Mouse (Mus musculus) midbrain, embryonic 15.5 days (tissue): ENCODE data around the gene Trip10. TPM values are rescaled to one million over a fixed set of nuclear protein-coding genes. Genes with fewer than 3 reads are reported as not detected.

Experiments used
- ATAC-seq: fragments of 200-750 bp; cut with Nextera tagmentation; replicated peaks from 2 replicates; pipeline ENCODE4 v1.8.0; 2017; ENCODE audit warnings: moderate TSS enrichment
- H3K27ac ChIP-seq: fragments of 300-500 bp; sonication (generic); 2 replicates; pipeline ENCODE4 v1.5.1; 2015; ENCODE audit warnings: mild to moderate bottlenecking, inconsistent platforms
- H3K27me3 ChIP-seq: fragments of 300-500 bp; sonication (generic); replicated peaks from 2 replicates; pipeline ENCODE4 v1.6.1; 2015; ENCODE audit warnings: inconsistent platforms
- H3K36me3 ChIP-seq: fragments of 300-500 bp; sonication (generic); replicated peaks from 2 replicates; pipeline ENCODE4 v1.6.1; 2015; ENCODE audit warnings: inconsistent platforms
- H3K4me1 ChIP-seq: fragments of 300-500 bp; sonication (generic); 2 replicates; pipeline ENCODE4 v1.6.1; 2015; ENCODE audit warnings: inconsistent platforms
- H3K4me2 ChIP-seq: fragments of 300-500 bp; sonication (generic); 2 replicates; pipeline ENCODE4 v1.6.1; 2015; ENCODE audit warnings: inconsistent platforms, mild to moderate bottlenecking, moderate library complexity
- H3K4me3 ChIP-seq: fragments of 300-500 bp; sonication (generic); 2 replicates; pipeline ENCODE4 v1.5.1; 2015; ENCODE audit warnings: mild to moderate bottlenecking, inconsistent platforms
- H3K9ac ChIP-seq: fragments of 300-500 bp; sonication (generic); 2 replicates; pipeline ENCODE4 v1.6.1; 2015; ENCODE audit warnings: mild to moderate bottlenecking, inconsistent platforms
- H3K9me3 ChIP-seq: fragments of 300-500 bp; sonication (generic); 2 replicates; pipeline ENCODE4 v1.6.1; 2016; ENCODE audit warnings: inconsistent platforms
- WGBS: fragments of 180-500 bp; shearing (Covaris S2); methylation state at CpG from one replicate; pipeline ENCODE4 v1.1.7; 2015; ENCODE audit warnings: mixed read lengths; 5-methylcytosine and 5-hydroxymethylcytosine counted together
- polyA plus RNA-seq: library from polyadenylated mRNA; unstranded; fragments of >200 nt; fragmentation: Nextera tagmentation; extraction: Ambion mirVana; gene quantifications from 2 replicates; pipeline ENCODE4 v1.2.1, GENCODE M21; 2015

Gene Trip10
- polyA plus RNA-seq, 1 experiment from 2014 or later, result 9.6 TPM

GRCm38 (mm10) chr17:57245311-57245929 is 3.8 kb upstream of the Trip10 start:
- Histone ChIP-seq H3K4me2 (no peak overlapping the region), H3K4me1 (peaks cover 28% of the 10 kb centered on the region), H3K36me3 (0 out of 2 replicates have a peak, but pooled peaks cover 9% of the 10 kb centered on the region), H3K27ac (no peak overlapping the region), H3K27me3 (0 out of 2 replicates have a peak, but pooled peaks cover 4% of the 10 kb centered on the region), H3K9ac (no peak overlapping the region), H3K9me3 (no peaks in the 10 kb centered on the region), H3K4me3 (no peak overlapping the region)
- WGBS, result 90% methylated on average over 10 of the region's 10 CpGs
- ATAC-seq, result no peak

DNA sequence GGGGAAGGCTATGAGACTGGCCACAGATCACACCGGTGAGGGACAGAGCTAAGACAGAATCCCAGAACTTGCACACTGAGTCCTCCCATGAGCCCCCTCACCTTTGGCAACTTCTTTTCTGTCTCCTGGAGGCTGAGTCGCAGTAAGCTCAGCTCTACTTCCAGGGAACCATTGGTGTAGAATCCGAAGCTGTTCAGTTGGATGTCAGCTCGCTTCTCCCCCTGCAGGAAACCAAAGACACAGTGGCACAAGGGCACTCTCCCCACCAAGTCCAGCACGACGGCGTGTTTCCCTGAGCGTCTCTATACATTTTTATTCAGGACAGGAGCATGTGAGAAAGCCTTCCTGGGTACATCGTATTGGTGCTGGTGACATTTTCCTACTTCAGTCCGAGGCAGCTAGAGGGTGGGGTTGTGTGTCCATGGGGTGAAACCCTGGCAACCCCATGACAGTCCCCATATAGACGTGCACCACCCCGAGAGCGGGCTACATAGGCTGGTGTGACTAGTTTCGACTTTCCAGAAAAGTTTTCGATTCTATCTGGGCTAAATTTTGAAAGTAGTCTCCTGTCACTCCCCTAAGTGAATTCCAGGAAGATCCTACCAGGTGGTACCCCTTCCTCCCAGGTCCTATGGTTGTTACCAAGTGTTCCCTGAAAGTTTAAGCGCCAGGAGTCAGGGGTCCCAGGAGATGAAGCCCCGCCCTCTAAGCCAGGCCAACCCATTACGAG is 2.4 kb upstream of the Trip10 start:
- Histone ChIP-seq H3K4me2 (peak overlapping the region; percentile 71), H3K36me3 (0 out of 2 replicates have a peak, but pooled peaks cover 6% of the 10 kb centered on the region), H3K4me3 (peak overlapping the region; percentile 63), H3K4me1 (peaks cover 33% of the 10 kb centered on the region), H3K9me3 (no peaks in the 10 kb centered on the region), H3K27ac (peak overlapping the region; percentile 97), H3K9ac (peak overlapping the region; percentile 63), H3K27me3 (0 out of 2 replicates have a peak, but pooled peaks cover 4% of the 10 kb centered on the region)
- WGBS, result 3% methylated on average over 18 of the region's 18 CpGs
- ATAC-seq, result peak; percentile 3

- Histone ChIP-seq H3K4me1 (peaks cover 33% of the 10 kb centered on the region), H3K27me3 (0 out of 2 replicates have a peak, but pooled peaks cover 4% of the 10 kb centered on the region), H3K9ac (peak overlapping the region; percentile 63), H3K4me3 (peak overlapping the region; percentile 63), H3K27ac (peak overlapping the region; percentile 97), H3K4me2 (peak overlapping the region; percentile 94), H3K9me3 (no peaks in the 10 kb centered on the region), H3K36me3 (0 out of 2 replicates have a peak, but pooled peaks cover 5% of the 10 kb centered on the region)
- WGBS, result under 1% methylated on average over 44 of the region's 46 CpGs
- peak; percentile 96 for ATAC-seq
Observed at GRCm38 (mm10) chr17:57247393-57248200, 1.7 kb upstream of the Trip10 start.

GRCm38 (mm10) chr17:57248201-57248699 is 1.0 kb upstream of the Trip10 start, which contains the start of gene Gpr108:
TSS of gene Gpr108 (minus strand) at chr17:57248446.
- peaks cover 33% of the 10 kb centered on the region for H3K4me1 ChIP-seq
- H3K9ac ChIP-seq, result peak within 1 kb of the TSS; percentile 63
- 0 out of 2 replicates have a peak, but pooled peaks cover 4% of the 10 kb centered on the region for H3K27me3 ChIP-seq
- no peaks in the 10 kb centered on the region for H3K9me3 ChIP-seq
- H3K4me2 ChIP-seq, result peak within 1 kb of the TSS; percentile 94
- WGBS, result 0% methylated on average over 12 of the region's 12 CpGs
- H3K27ac ChIP-seq, result peak within 1 kb of the TSS; percentile 97
- 0 out of 2 replicates have a peak, but pooled peaks cover 3% of the 10 kb centered on the region for H3K36me3 ChIP-seq
- H3K4me3 ChIP-seq, result peak within 1 kb of the TSS; percentile 63
- ATAC-seq, result peak; percentile 74

DNA sequence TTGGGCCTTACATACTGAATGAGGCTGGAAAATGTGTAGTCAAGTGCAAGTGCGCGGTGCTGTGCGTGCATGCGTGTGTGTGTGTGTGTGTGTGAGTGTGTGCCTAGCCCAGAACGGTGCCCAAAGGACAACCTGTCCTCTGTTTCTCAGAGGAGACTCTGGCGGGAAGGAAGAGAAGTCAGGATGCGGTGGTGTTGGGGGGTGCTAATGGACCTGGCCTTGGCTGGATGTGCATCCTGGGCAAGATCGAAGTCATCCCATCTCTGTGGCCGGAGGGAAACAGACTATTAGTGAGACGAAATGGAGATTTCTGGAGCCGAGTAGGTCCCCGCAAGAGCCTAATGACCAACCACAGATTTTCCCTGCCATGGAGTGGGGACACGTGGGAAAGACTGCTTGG is 484 bp upstream of the Trip10 start:
- H3K27ac ChIP-seq, result peak overlapping the region; percentile 84
- H3K9ac ChIP-seq, result peak overlapping the region; percentile 42
- no peaks in the 10 kb centered on the region for H3K9me3 ChIP-seq
- ATAC-seq, result no peak
- 5% methylated on average over 13 of the region's 13 CpGs for WGBS
- H3K36me3 ChIP-seq, result 0 out of 2 replicates have a peak, but pooled peaks cover 3% of the 10 kb centered on the region
- H3K4me1 ChIP-seq, result peaks cover 33% of the 10 kb centered on the region
- peak overlapping the region; percentile 94 for H3K4me2 ChIP-seq
- H3K27me3 ChIP-seq, result 0 out of 2 replicates have a peak, but pooled peaks cover 4% of the 10 kb centered on the region
- H3K4me3 ChIP-seq, result peak overlapping the region; percentile 55

- H3K4me1 ChIP-seq, result peaks cover 33% of the 10 kb centered on the region
- H3K27ac ChIP-seq, result no peak overlapping the region
- H3K4me2 ChIP-seq, result peak overlapping the region; percentile 94
- no peaks in the 10 kb centered on the region for H3K9me3 ChIP-seq
- no peaks in the 10 kb centered on the region for H3K36me3 ChIP-seq
- H3K4me3 ChIP-seq, result peak overlapping the region; percentile 55
- 3% methylated on average over 33 of the region's 33 CpGs for WGBS
- ATAC-seq, result no peak
- 0 out of 2 replicates have a peak, but pooled peaks cover 4% of the 10 kb centered on the region for H3K27me3 ChIP-seq
- peak overlapping the region; percentile 42 for H3K9ac ChIP-seq
Observed at GRCm38 (mm10) chr17:57250461-57251160, 1.4 kb downstream of the Trip10 start.

- Histone ChIP-seq H3K4me1 (peaks cover 32% of the 10 kb centered on the region), H3K27ac (no peak overlapping the region), H3K36me3 (no peaks in the 10 kb centered on the region), H3K4me2 (no peak overlapping the region), H3K9ac (no peak overlapping the region), H3K9me3 (no peaks in the 10 kb centered on the region), H3K27me3 (0 out of 2 replicates have a peak, but pooled peaks cover 4% of the 10 kb centered on the region), H3K4me3 (no peak overlapping the region)
- 90% methylated on average over 3 of the region's 3 CpGs for WGBS
- ATAC-seq, result no peak
Observed at GRCm38 (mm10) chr17:57251431-57251830, 2.2 kb downstream of the Trip10 start.

GRCm38 (mm10) chr17:57253306-57253705 is 4.1 kb downstream of the Trip10 start:
- Histone ChIP-seq H3K27me3 (0 out of 2 replicates have a peak, but pooled peaks cover 4% of the 10 kb centered on the region), H3K9me3 (no peaks in the 10 kb centered on the region), H3K4me3 (no peak overlapping the region), H3K4me2 (no peak overlapping the region), H3K36me3 (no peaks in the 10 kb centered on the region), H3K9ac (no peak overlapping the region), H3K27ac (no peak overlapping the region), H3K4me1 (peaks cover 26% of the 10 kb centered on the region)
- 79% methylated on average over 6 of the region's 6 CpGs for WGBS
- ATAC-seq, result no peak

DNA sequence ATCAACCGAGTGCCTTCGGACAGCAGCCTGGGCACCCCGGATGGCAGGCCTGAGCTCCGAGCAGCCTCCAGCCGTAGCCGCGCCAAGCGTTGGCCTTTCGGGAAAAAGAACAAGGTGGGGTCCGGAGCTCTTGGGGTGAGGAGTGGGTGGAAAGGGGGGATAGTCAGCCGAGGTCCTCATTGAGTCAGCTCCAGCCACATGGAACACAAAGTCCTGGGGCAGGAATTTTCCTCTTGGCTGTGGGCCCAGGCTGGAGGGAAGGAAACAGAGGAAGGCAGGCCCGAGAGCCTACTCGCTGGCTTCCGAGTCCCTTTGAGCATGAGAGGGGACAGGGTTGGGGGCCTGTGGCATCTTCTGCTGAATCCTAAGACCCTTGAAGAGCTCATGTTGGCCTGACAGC is 6.1 kb downstream of the Trip10 start:
- H3K4me1 ChIP-seq, result peaks cover 5% of the 10 kb centered on the region
- no peak overlapping the region for H3K9ac ChIP-seq
- H3K36me3 ChIP-seq, result no peaks in the 10 kb centered on the region
- ATAC-seq, result no peak
- no peak overlapping the region for H3K4me3 ChIP-seq
- H3K27me3 ChIP-seq, result no peaks in the 10 kb centered on the region
- no peak overlapping the region for H3K4me2 ChIP-seq
- H3K9me3 ChIP-seq, result no peaks in the 10 kb centered on the region
- H3K27ac ChIP-seq, result no peak overlapping the region
- WGBS, result 94% methylated on average over 14 of the region's 14 CpGs

DNA sequence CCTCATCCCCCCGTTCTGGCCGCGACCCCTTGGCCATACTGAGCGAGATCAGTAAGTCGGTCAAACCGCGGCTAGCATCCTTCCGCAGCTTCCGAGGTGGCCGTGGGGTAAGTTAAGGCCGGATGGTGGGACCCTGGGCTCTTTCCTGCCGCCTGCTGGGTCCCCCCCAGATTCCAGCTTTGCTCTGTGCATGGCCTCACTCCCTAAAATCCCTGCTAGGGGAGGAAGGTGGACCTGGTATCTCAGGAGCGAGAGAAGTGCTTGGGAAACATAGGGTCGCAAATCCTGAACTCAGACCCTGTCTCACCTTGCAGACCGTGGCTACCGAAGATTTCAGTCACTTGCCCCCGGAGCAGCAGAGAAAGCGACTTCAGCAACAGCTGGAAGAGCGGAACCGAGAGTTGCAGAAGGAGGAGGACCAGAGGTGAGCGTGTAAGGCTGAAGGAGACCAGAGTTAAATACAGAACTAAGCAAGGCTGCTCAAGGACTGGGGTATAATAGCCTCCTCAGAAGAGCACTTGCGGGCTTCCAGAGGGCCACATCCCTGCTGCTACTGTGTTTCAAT is 7.7 kb downstream of the Trip10 start:
- H3K4me1 ChIP-seq, result no peaks in the 10 kb centered on the region
- ATAC-seq, result no peak
- WGBS, result 96% methylated on average over 22 of the region's 22 CpGs
- H3K36me3 ChIP-seq, result no peaks in the 10 kb centered on the region
- H3K4me2 ChIP-seq, result no peak overlapping the region
- no peak overlapping the region for H3K9ac ChIP-seq
- H3K4me3 ChIP-seq, result no peak overlapping the region
- no peaks in the 10 kb centered on the region for H3K27me3 ChIP-seq
- H3K9me3 ChIP-seq, result no peaks in the 10 kb centered on the region
- no peak overlapping the region for H3K27ac ChIP-seq

GRCm38 (mm10) chr17:57258191-57258590 is 8.9 kb downstream of the Trip10 start:
- Histone ChIP-seq H3K4me2 (no peak overlapping the region), H3K9me3 (no peaks in the 10 kb centered on the region), H3K9ac (no peak overlapping the region), H3K27ac (no peak overlapping the region), H3K36me3 (no peaks in the 10 kb centered on the region), H3K4me3 (no peak overlapping the region), H3K4me1 (no peaks in the 10 kb centered on the region), H3K27me3 (no peaks in the 10 kb centered on the region)
- 98% methylated on average over 3 of the region's 3 CpGs for WGBS
- no peak for ATAC-seq
